Mouse (Mus musculus) bone marrow, adult 2 months (tissue): ENCODE measurements around the gene Abcg5.

Experiments
- CTCF ChIP-seq: fragments of 200-500 bp; IDR thresholded peaks from 2 replicates; pipeline ENCODE4 v1.5.1; 2011; ENCODE audit warnings: low read length, control low read depth; ENCODE audit not compliant: control insufficient read depth, insufficient read depth
- POLR2A ChIP-seq: fragments of 200-500 bp; IDR thresholded peaks from 2 replicates; pipeline ENCODE4 v1.6.1; 2011; ENCODE audit warnings: low read depth, mild to moderate bottlenecking, control low read depth, low read length, borderline replicate concordance; ENCODE audit not compliant: control insufficient read depth

GRCm38 (mm10) chr17:84674048-84674447 is 8.8 kb downstream of the Abcg5 start:
- TF ChIP-seq CTCF: no peak
- no peak for TF ChIP-seq POLR2A
